31 mouse cellular contexts compared by ENCODE assay signal in the genomic region with DNA sequence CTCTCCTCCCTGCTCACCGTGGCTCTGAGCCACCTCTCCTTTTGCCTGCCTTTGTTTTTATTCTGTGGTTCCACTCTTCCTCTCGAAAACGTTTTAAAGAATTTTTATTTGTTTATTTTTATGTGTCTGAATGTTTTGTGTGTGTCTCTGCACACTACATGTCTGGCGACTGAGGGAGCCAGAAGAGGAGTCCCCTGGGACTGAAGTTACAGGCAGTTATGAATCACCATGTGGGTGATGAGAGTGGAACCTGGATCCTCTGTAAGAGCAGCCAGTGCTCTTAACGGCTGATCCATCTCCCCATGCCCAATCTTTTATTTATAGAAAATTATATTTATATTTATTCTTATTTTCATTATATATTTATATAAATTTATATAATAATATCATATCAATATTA. TPM values are rescaled to one million over a fixed set of nuclear protein-coding genes. Genes with fewer than 3 reads are reported as not detected.
DNase-seq lines count a peak whose midpoint lies in the region; ATAC-seq and TF ChIP-seq lines count a peak whose summit lies in the region.
"Had no signal": no experiment of that assay in that cellular context is flagged by ENCODE, and none has a peak within 500 bp of the region (broad histone marks: within the 10 kb centered on the region; RNA-seq: fewer than 3 reads in every experiment).

No protein-coding gene starts in this region.

- ATAC-seq in kidney, embryonic 15.5 days (replicated peaks; ENCODE audit: low FRiP score), result no peak
- no peak for ATAC-seq in kidney, embryonic 14.5 days (ENCODE audit: low FRiP score, low TSS enrichment)
- ATAC-seq in hindbrain, embryonic 11.5 days (ENCODE audit: low FRiP score), result no peak
- ATAC-seq: activated CD4-positive, CD25-positive, alpha-beta regulatory T cell, adult 4 months; forebrain, embryonic 14.5 days; forebrain, postnatal 0 days; hindbrain, postnatal 0 days; inflammation-experienced regulatory T-cells, adult 6 months had no signal

- H3K27ac ChIP-seq in kidney, embryonic 15.5 days, result no peak overlapping the region
- H3K27ac ChIP-seq in kidney, embryonic 14.5 days (ENCODE audit: low read depth, low read length), result no peak overlapping the region
- H3K27ac ChIP-seq in CH12.LX (ENCODE audit: insufficient read depth, low read depth), result no peak overlapping the region
- H3K27ac ChIP-seq in bone marrow macrophage, adult 2 months (ENCODE audit: insufficient read depth, low read depth, low read length), result peak overlapping the region; percentile 39
- H3K27ac ChIP-seq in hindbrain, embryonic 11.5 days (ENCODE audit: low read depth, low read length), result no peak overlapping the region
- H3K27ac ChIP-seq: embryonic facial prominence, embryonic 12.5 days; embryonic facial prominence, embryonic 15.5 days; gastrocnemius, adult 2 months; heart, embryonic 15.5 days; hindbrain, embryonic 10.5 days; hindbrain, embryonic 14.5 days; hindbrain, postnatal 0 days had no signal

- peaks cover 35% of the 10 kb centered on the region for H3K4me1 ChIP-seq in kidney, embryonic 15.5 days
- no peaks in the 10 kb centered on the region for H3K4me1 ChIP-seq in kidney, embryonic 14.5 days (ENCODE audit: control insufficient read depth, insufficient read depth, low read length)
- peaks cover 20 to 49% of the 10 kb centered on the region in 2 experiments for H3K4me1 ChIP-seq in CH12.LX (ENCODE audit: control insufficient read depth in 1 of 2, insufficient read depth in 2 of 2)
- H3K4me1 ChIP-seq in bone marrow macrophage, adult 2 months (ENCODE audit: control insufficient read depth, insufficient read depth, low read length), result peaks cover 59% of the 10 kb centered on the region
- H3K4me1 ChIP-seq in hindbrain, embryonic 11.5 days (replicated peaks; ENCODE audit: control insufficient read depth, insufficient read depth, low read length), result no peaks in the 10 kb centered on the region
- H3K4me1 ChIP-seq: embryonic facial prominence, embryonic 15.5 days; heart, embryonic 12.5 days; heart, embryonic 15.5 days had no signal

- TF ChIP-seq POLR2A in CH12.LX (IDR thresholded peaks at IDR 0.05; ENCODE audit: low read depth, low read length), result no peak
- TF ChIP-seq POLR2A in bone marrow macrophage, adult 2 months (IDR thresholded peaks at IDR 0.05; ENCODE audit: borderline replicate concordance, low read depth, low read length), result no peak

- H3K36me3 ChIP-seq in kidney, embryonic 15.5 days, result no peaks in the 10 kb centered on the region
- H3K36me3 ChIP-seq in kidney, embryonic 14.5 days (ENCODE audit: control insufficient read depth, insufficient read depth, low read length), result no peaks in the 10 kb centered on the region
- peaks cover 0 to 2% of the 10 kb centered on the region in 2 experiments for H3K36me3 ChIP-seq in CH12.LX (replicated peaks in 1 of 2; ENCODE audit: control insufficient read depth in 1 of 2, insufficient read depth in 1 of 2, low read length in 1 of 2)
- no peaks in the 10 kb centered on the region for H3K36me3 ChIP-seq in hindbrain, embryonic 11.5 days (ENCODE audit: control insufficient read depth, insufficient read depth, low read length)
- H3K36me3 ChIP-seq: embryonic facial prominence, embryonic 12.5 days; embryonic facial prominence, embryonic 15.5 days; heart, embryonic 12.5 days; heart, embryonic 15.5 days; hindbrain, embryonic 10.5 days had no signal

- TF ChIP-seq RAD21 in CH12.LX (IDR thresholded peaks at IDR 0.05; ENCODE audit: low read depth, low read length), result no peak

- no peaks in the 10 kb centered on the region for H3K9me3 ChIP-seq in kidney, embryonic 15.5 days (replicated peaks)
- no peaks in the 10 kb centered on the region for H3K9me3 ChIP-seq in kidney, embryonic 14.5 days (ENCODE audit: control insufficient read depth, low read length)
- H3K9me3 ChIP-seq in CH12.LX (replicated peaks; ENCODE audit: low read length), result no peaks in the 10 kb centered on the region
- no peaks in the 10 kb centered on the region for H3K9me3 ChIP-seq in hindbrain, embryonic 11.5 days (ENCODE audit: control insufficient read depth, low read length)
- H3K9me3 ChIP-seq: embryonic facial prominence, embryonic 12.5 days; embryonic facial prominence, embryonic 15.5 days; G1E; heart, embryonic 12.5 days; heart, embryonic 15.5 days; hindbrain, embryonic 10.5 days had no signal

- WGBS in kidney, embryonic 15.5 days, result 47% methylated on average over 5 of the region's 5 CpGs
- 46% methylated on average over 5 of the region's 5 CpGs for WGBS in kidney, embryonic 14.5 days
- WGBS in hindbrain, embryonic 11.5 days, result 65% methylated on average over 5 of the region's 5 CpGs

- no peak for TF ChIP-seq CTCF in CH12.LX (conservative IDR thresholded peaks at IDR 0.05 in 1 of 2, IDR thresholded peaks at IDR 0.05 in 1 of 2; ENCODE audit: low read depth in 2 of 2, low read length in 2 of 2)
- no peak for TF ChIP-seq CTCF in bone marrow macrophage, adult 2 months (IDR thresholded peaks at IDR 0.05; ENCODE audit: low read depth, low read length)

- no peak overlapping the region for H3K9ac ChIP-seq in kidney, embryonic 15.5 days
- H3K9ac ChIP-seq in kidney, embryonic 14.5 days (ENCODE audit: low read depth, low read length), result no peak overlapping the region
- no peak overlapping the region for H3K9ac ChIP-seq in CH12.LX (ENCODE audit: insufficient read depth, low read depth)
- no peak overlapping the region for H3K9ac ChIP-seq in hindbrain, embryonic 11.5 days (ENCODE audit: low read depth, low read length)
- H3K9ac ChIP-seq: embryonic facial prominence, embryonic 12.5 days; embryonic facial prominence, embryonic 15.5 days; forebrain, postnatal 0 days; heart, embryonic 12.5 days; heart, embryonic 15.5 days; hindbrain, embryonic 14.5 days had no signal

- dilution Hi-C loops in CH12.LX (cut with MboI; ENCODE audit: extremely low pct_ligation_motif_present, extremely low pct_unique_long_range_greater_than_20kb, low sequenced_read_pairs), result no loop called here

- peaks cover 4% of the 10 kb centered on the region; the same call in 1 of the 2 replicates for H3K27me3 ChIP-seq in kidney, embryonic 15.5 days
- no peaks in the 10 kb centered on the region for H3K27me3 ChIP-seq in kidney, embryonic 14.5 days (ENCODE audit: control insufficient read depth, insufficient read depth, low read length)
- H3K27me3 ChIP-seq in CH12.LX (replicated peaks), result no peaks in the 10 kb centered on the region
- no peaks in the 10 kb centered on the region for H3K27me3 ChIP-seq in hindbrain, embryonic 11.5 days (ENCODE audit: control insufficient read depth, insufficient read depth, low read length)

- TF ChIP-seq EP300 in CH12.LX (IDR thresholded peaks at IDR 0.05; ENCODE audit: low read length), result peak; percentile 87

- no peaks in the 10 kb centered on the region for H3K79me2 ChIP-seq in CH12.LX (replicated peaks; ENCODE audit: control insufficient read depth, extremely low read depth, insufficient read depth, poor library complexity, severe bottlenecking)

- H3K4me3 ChIP-seq in kidney, embryonic 15.5 days (replicated peaks), result no peak overlapping the region
- no peak overlapping the region for H3K4me3 ChIP-seq in kidney, embryonic 14.5 days (ENCODE audit: low read length)
- H3K4me3 ChIP-seq in CH12.LX (replicated peaks in 1 of 3; ENCODE audit: low read depth in 2 of 3, low read length in 2 of 3, poor library complexity in 1 of 3), result peak overlapping the region in 1 of 3 experiments; percentile 44
- peak overlapping the region; percentile 57 for H3K4me3 ChIP-seq in bone marrow macrophage, adult 2 months (ENCODE audit: insufficient read depth, low read length)
- H3K4me3 ChIP-seq in hindbrain, embryonic 11.5 days (ENCODE audit: low read depth, low read length), result no peak overlapping the region
- H3K4me3 ChIP-seq: embryonic facial prominence, embryonic 12.5 days; embryonic facial prominence, embryonic 15.5 days; gastrocnemius, adult 2 months; heart, embryonic 12.5 days; heart, embryonic 15.5 days; hindbrain, embryonic 10.5 days had no signal

- H3K4me2 ChIP-seq in kidney, embryonic 15.5 days, result peak overlapping the region; percentile 38; the same call in 1 of the 2 replicates
- H3K4me2 ChIP-seq in kidney, embryonic 14.5 days (replicated peaks; ENCODE audit: low read depth, low read length), result no peak overlapping the region
- peak overlapping the region; percentile 92 for H3K4me2 ChIP-seq in CH12.LX (ENCODE audit: insufficient read depth, low read depth, poor library complexity, severe bottlenecking)
- H3K4me2 ChIP-seq in hindbrain, embryonic 11.5 days (replicated peaks; ENCODE audit: low read depth, low read length), result no peak overlapping the region
- H3K4me2 ChIP-seq: embryonic facial prominence, embryonic 12.5 days; embryonic facial prominence, embryonic 15.5 days; heart, embryonic 12.5 days; heart, embryonic 15.5 days; hindbrain, embryonic 14.5 days had no signal

- in situ Hi-C loops in CH12.LX (cut with MboI; ENCODE audit: low pct_ligation_motif_present, low pct_unique_long_range_greater_than_20kb, low sequenced_read_pairs), result no loop called here

- DNase-seq in 3134 (ENCODE audit: extremely low read depth, insufficient read length, low spot score), result peak; percentile 42
- peak; percentile 88 for DNase-seq in CH12.LX (ENCODE audit: extremely low read depth)
- DNase-seq in hindbrain, embryonic 11.5 days (ENCODE audit: low spot score), result no peak
- no peak for DNase-seq in adrenal gland, adult 2 months
- DNase-seq: adrenal gland, postnatal 10 days; adrenal gland, postnatal 36 days; cerebellum, adult 11 months; cerebellum, adult 2 months; cerebellum, adult 9-11 months; cerebellum, postnatal 25 days; forebrain, postnatal 0 days; gastrocnemius, adult 2 months; gastrocnemius, postnatal 14 days; heart, adult 18-20 months; heart, postnatal 10 days; heart, postnatal 36 days had no signal

RNA-seq across cellular contexts. Expression of gene Slc6a12, which starts 1.5 kb away (rescaled TPM):
- polyA plus RNA-seq in kidney, embryonic 15.5 days (2015; fragmentation: Nextera tagmentation; extraction: Ambion mirVana), result 0.44 and 0.51 TPM in 2 replicates
- 0.21 and 0.35 TPM in 2 replicates for polyA plus RNA-seq in kidney, embryonic 14.5 days (2014; fragmentation: Nextera tagmentation; extraction: Ambion mirVana)
- total RNA-seq in CH12.LX (2012; rRNA removed) (0.50 and 0.55 TPM in 2 replicates), CH12.LX (2014; rRNA removed) (2.5 and 3.7 TPM in 2 replicates)
- 2.5 and 2.8 TPM in 2 replicates for polyA plus RNA-seq in CH12.LX (2012; ENCODE audit: insufficient read length, low read depth)
- polyA plus RNA-seq in bone marrow macrophage, adult 2 months (2012; ENCODE audit: insufficient read depth, insufficient read length, missing spikeins), result 20.5 and 25.7 TPM in 2 replicates
- 0.29 TPM in 1 of 2 replicates, not detected in the other for polyA plus RNA-seq in hindbrain, embryonic 11.5 days (2014; fragmentation: Nextera tagmentation; extraction: Ambion mirVana)
- total RNA-seq in adrenal gland, adult 2 months (2021), result under 1 TPM; 0.48 to 0.95 TPM
- 0.36 and 0.44 TPM in 2 replicates for polyA plus RNA-seq in adrenal gland, adult 2 months (2012; rRNA removed)
- total RNA-seq: common myeloid progenitor, adult 5-6 weeks; G1E; heart, adult 18-20 months; heart, postnatal 10 days; heart, postnatal 36 days had no signal
- polyA plus RNA-seq: activated CD4-positive, CD25-positive, alpha-beta regulatory T cell, adult 4 months; embryonic facial prominence, embryonic 12.5 days; embryonic facial prominence, embryonic 15.5 days; G1E; heart, embryonic 12.5 days; heart, embryonic 15.5 days; hindbrain, embryonic 10.5 days; inflammation-experienced regulatory T-cells, adult 6 months had no signal

RNA-seq across cellular contexts. Expression of gene Slc6a13, which starts 44.3 kb away (rescaled TPM):
- 21.6 and 22.2 TPM in 2 replicates for polyA plus RNA-seq in kidney, embryonic 15.5 days (2015; fragmentation: Nextera tagmentation; extraction: Ambion mirVana)
- 9.8 and 13.4 TPM in 2 replicates for polyA plus RNA-seq in kidney, embryonic 14.5 days (2014; fragmentation: Nextera tagmentation; extraction: Ambion mirVana)
- total RNA-seq in CH12.LX (2012; rRNA removed) (9.6 and 12.3 TPM in 2 replicates), CH12.LX (2014; rRNA removed) (12.7 and 15.4 TPM in 2 replicates)
- polyA plus RNA-seq in CH12.LX (2012; ENCODE audit: insufficient read length, low read depth), result 17.4 and 21.5 TPM in 2 replicates
- polyA plus RNA-seq in bone marrow macrophage, adult 2 months (2012; ENCODE audit: insufficient read depth, insufficient read length, missing spikeins), result 1.1 and 1.3 TPM in 2 replicates
- polyA plus RNA-seq in hindbrain, embryonic 11.5 days (2014; fragmentation: Nextera tagmentation; extraction: Ambion mirVana), result 2.2 and 2.9 TPM in 2 replicates
- total RNA-seq in adrenal gland, adult 2 months (2021), result 1 to 10 TPM; 1.1 to 2.5 TPM
- 1.6 and 1.9 TPM in 2 replicates for polyA plus RNA-seq in adrenal gland, adult 2 months (2012; rRNA removed)

Comparison
In these comparisons a context has a peak if more than half of its experiments do, and no peak if none do; other contexts are left out.
1. H3K4me2 ChIP-seq: peak in kidney, embryonic 15.5 days (single experiment) and CH12.LX (single experiment); none in kidney, embryonic 14.5 days (single experiment) and hindbrain, embryonic 11.5 days (single experiment).
2. DNase-seq: peak in 3134 (single experiment) and CH12.LX (single experiment); none in hindbrain, embryonic 11.5 days (single experiment) and adrenal gland, adult 2 months (single experiment).